In the genomic region with DNA sequence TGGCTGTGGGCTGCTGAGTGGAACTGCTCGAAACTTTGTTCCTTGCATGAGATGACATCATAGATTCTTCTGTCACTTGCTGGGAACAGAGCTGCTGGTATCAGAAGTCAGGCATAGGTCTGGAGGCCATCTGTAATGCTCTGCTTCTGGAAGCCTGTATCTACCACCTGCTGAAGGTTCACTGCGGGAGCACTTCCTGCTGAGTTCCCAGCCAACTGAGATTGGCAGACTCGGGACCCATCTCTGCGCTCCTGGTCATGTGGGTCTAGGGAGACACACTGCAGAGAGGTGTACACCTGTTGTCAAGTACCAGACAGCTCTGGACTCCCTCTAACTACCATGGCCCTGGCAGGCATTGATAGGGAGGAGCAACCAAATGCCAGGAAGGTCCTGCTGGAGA, we compare ENCODE assay signal across 12 mouse cellular contexts.
"Had no signal": no experiment of that assay in that cellular context is flagged by ENCODE, and none has a peak within 500 bp of the region (broad histone marks: within the 10 kb centered on the region; RNA-seq: fewer than 3 reads in every experiment).

No protein-coding gene starts in this region.

- H3K9ac ChIP-seq: liver, embryonic 15.5 days; neural tube, embryonic 12.5 days had no signal

- H3K4me3 ChIP-seq: limb, embryonic 10.5 days; liver, embryonic 15.5 days; midbrain, embryonic 10.5 days; myocyte; neural tube, embryonic 12.5 days had no signal

- H3K4me2 ChIP-seq: liver, embryonic 11.5 days; liver, embryonic 15.5 days; neural tube, embryonic 12.5 days had no signal

- H3K4me1 ChIP-seq: liver, embryonic 15.5 days; midbrain, embryonic 10.5 days had no signal

- H3K27me3 ChIP-seq: liver, embryonic 15.5 days; neural tube, embryonic 12.5 days had no signal

- H3K27ac ChIP-seq: limb, embryonic 10.5 days; liver, embryonic 15.5 days; midbrain, embryonic 10.5 days; neural tube, embryonic 12.5 days had no signal

- DNase-seq: kidney, adult 2 months; lung, adult 2 months; lung, postnatal 10 days; lung, postnatal 4 days; midbrain, embryonic 14.5 days; thymus, postnatal 36 days had no signal

- H3K36me3 ChIP-seq: limb, embryonic 10.5 days; liver, embryonic 15.5 days; neural tube, embryonic 12.5 days had no signal

- H3K9me3 ChIP-seq: limb, embryonic 10.5 days; liver, embryonic 15.5 days; midbrain, embryonic 10.5 days; neural tube, embryonic 12.5 days had no signal
